Mouse (Mus musculus): Measurements from ENCODE around the gene Prkg1.

The Prkg1 gene

GRCm38 (mm10) chr19:31170985-31171384, 593.8 kb downstream of the Prkg1 start:
- DNase-seq (ENCODE audit: low read depth, low spot score): no peak

GRCm38 (mm10) chr19:31158944-31159460, 605.8 kb downstream of the Prkg1 start:
- DNase-seq (ENCODE audit: low read depth, low spot score): no peak

DNA sequence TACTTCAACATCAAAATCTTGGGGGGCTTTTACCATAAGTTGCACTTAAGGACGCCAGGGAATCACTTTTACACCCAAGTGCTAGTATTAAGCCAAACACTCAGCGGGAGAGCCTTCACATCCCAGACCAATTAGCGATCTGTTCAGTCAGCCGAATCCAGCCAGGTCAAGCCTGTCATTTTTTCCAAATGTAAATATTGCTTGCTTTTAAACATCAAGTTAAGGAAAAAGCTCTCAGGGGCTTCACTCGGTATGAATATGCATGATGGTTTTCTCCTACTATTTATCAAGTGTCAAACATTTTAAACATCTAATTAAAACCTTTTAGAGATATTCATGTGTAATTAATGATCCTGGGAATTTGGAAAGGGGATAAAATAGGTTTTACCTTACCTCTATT, 611.4 kb downstream of the Prkg1 start:
- no peak for DNase-seq (ENCODE audit: low read depth, low spot score)

DNA sequence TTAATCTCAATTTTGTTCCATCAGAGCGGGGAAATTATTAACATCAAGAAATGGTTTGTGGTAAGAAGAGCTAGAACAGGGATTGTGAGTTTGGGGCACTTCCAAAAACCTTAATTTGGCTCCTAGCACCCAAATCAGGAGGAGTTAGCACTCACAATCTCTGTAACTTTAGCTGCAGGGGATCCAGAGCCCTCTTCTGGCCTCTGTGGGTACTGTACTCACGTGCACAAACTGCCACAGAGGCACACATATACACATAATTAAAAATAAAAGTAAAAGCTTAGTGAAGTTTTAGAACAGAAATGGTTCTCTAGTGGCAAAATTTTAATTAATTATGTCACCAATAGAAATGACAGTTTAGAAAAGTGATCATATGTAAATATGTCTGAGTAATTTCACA, 614.9 kb downstream of the Prkg1 start:
- no peak for DNase-seq (ENCODE audit: low read depth, low spot score)

DNA sequence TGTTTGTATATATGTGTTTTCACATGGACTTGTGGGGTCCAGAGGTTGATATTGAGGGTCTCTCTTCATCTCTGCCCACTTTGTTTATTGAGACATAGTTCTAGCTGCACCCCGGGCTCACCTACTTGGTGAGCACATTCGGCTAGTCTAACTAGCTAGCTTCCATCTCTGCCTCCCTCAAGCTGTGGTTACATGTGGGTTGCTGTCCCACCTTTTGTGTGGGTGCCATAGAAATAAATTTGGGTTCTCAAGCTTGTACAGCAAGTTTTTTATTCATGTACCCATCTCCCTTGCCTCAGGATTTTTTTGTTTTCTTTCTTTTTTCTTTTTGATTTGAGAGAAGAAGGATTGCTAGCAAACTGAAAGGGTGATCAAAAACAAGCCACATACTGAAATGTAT, 617.4 kb downstream of the Prkg1 start:
- no peak for DNase-seq (ENCODE audit: low read depth, low spot score)

GRCm38 (mm10) chr19:31146156-31146555, 618.7 kb downstream of the Prkg1 start:
- DNase-seq (ENCODE audit: low read depth, low spot score): no peak

DNA sequence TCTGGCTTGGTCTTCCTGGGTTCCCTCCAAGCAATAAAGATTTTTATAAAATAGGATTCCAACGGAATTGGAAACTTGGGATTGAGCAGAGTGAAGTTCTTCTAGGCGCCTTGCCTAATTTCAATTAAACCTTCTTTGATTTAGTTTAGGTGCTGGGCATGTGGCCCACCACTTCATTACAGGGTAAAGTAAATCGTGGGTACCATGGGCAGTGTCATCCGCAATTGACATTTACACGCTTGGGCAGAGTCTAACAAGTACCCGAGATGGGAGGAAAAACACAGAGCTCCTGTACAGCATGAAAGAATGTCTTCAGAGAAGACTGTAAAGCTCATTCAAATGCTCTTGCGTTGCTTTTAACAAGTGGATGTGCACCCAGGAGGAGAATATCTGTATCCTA, 622.9 kb downstream of the Prkg1 start:
- no peak for DNase-seq (ENCODE audit: low read depth, low spot score)

DNA sequence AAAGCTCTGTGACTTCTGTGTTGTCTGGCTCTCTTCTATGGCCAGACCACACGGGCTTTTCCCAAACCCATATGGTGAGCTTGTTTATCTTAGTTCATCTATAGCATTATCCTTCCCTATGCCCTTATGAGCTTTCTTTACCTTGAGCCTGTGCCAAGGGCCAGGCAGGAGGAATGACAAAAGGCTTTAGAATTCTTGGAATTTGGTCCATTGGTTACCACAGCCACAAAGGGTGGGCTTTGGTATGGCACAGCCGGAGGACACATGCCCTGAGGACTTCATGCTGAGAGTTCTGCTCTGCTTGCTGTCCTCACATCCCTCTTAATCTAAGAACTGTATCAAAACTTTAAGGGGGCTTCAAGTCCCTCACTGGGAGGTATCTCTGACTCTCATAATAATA, 628.5 kb downstream of the Prkg1 start:
- DNase-seq (ENCODE audit: low read depth, low spot score): no peak

DNA sequence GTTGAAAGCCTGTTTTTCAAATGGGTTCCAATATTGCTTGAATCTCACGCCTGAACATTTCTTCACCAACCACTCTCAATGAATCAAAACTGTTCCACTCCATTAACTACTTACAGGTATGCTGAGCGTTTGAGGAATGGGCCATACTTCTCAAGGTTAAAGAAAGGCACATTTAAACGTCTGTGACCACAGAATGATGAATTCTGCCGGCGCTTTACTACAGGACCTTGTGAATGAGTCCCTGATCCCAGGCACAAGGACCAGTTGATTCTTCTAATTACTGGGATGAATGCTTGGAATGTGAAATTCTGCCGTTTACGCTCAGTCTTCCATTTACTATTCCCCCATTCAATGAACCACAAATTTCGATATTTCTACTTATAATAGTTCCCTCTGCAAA, 632.2 kb downstream of the Prkg1 start:
- no peak for DNase-seq (ENCODE audit: low read depth, low spot score)

- no peak for DNase-seq (ENCODE audit: low read depth, low spot score)
Observed at GRCm38 (mm10) chr19:31124628-31125027, 640.2 kb downstream of the Prkg1 start.

DNA sequence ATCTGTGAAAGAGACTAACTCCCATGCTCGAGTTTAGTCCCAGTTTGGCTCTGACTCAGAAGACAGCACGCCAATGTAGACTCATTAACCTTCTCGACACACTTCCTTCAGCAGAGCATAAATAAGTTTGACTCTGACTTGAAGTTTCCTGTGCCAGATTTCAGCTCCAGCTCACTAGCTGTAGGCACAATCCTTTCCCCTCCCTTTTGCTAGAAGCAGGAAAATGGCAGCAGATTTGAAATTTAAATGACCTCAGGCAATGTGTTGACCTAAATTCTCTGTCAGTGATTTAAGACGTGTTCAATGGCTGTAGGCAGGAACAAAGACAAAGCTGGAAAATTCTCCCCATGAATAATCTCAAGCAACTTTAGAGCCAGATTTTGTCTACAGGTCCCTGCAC, 650.1 kb downstream of the Prkg1 start:
- DNase-seq (ENCODE audit: low read depth, low spot score): no peak

DNA sequence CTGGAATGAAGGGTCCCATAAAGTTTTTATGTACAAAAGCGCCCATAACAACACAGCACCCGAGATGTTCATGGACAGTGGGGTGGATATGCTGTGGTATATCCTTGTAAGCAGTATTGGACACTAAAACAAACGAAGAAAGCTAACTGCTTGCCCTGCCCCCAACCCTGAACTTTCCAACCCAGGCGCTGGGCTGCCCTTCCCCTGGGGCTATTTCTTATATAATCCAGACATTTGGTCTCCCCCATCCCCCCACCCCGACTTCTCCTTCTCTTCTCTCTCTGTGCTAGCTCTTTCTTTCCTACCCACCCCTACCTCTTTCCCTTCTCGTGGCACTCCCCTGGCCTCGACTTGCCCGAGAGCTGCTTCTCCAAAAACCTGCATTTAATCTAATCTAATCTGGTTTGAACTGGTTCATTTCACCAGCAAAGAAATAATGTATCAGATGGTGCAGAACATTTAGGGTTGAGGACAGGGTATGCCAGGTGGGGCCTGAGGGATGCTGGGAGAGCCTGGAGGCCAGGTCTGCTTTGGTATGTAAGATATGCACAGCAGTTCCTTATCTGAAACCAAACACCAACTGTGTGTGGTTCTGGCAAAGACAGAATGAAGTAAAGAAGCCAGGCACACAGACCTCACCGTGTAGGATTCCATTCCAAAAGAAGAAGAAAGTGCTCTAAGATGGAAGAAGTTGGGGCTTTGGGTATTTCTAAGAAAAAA, 657.8 kb downstream of the Prkg1 start:
- DNase-seq (ENCODE audit: low read depth, low spot score): no peak

- no peak for DNase-seq (ENCODE audit: low read depth, low spot score)
Observed at GRCm38 (mm10) chr19:31106036-31106435, 658.8 kb downstream of the Prkg1 start.

DNA sequence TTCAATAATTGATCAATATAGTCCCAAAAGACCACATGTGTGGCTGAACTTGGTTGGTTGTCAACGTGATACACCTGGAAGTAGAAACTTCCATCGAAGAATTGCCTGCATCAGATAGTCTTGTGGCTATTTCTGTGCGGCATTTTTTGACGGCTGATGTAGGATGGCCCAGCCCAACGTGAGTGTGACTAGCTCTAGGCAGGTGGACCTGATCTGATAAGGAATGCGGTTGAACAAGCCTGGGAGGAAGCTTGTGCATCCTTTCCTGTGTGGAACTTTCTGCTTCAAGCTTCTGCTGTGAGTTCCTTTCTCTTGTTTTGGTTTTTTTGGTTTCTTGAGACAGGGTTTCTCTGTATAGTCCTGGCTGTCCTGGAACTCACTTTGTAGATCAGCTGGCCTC, 660.1 kb downstream of the Prkg1 start:
- no peak for DNase-seq (ENCODE audit: low read depth, low spot score)

- no peak for DNase-seq (ENCODE audit: low read depth, low spot score)
Observed at GRCm38 (mm10) chr19:31099369-31099768, 665.5 kb downstream of the Prkg1 start.

GRCm38 (mm10) chr19:31097857-31098256, 667.0 kb downstream of the Prkg1 start:
- DNase-seq (ENCODE audit: low read depth, low spot score): no peak

DNA sequence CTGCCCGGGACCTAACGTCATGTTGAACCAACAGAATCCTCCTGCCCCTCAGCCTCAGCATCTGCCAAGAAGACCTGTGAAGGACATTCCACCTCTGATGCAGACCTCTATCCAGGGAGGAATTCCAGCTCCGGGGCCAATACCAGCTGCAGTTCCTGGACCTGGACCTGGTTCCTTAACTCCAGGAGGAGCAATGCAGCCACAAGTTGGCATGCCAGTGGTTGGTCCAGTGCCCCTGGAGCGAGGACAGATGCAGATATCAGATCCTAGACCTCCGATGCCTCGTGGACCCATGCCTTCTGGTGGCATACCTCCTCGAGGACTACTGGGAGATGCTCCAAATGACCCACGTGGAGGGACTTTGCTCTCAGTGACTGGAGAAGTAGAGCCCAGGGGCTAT, 681.1 kb downstream of the Prkg1 start:
- DNase-seq (ENCODE audit: low read depth, low spot score): no peak

GRCm38 (mm10) chr19:31082662-31083429, 682.0 kb downstream of the Prkg1 start, which contains the start of gene Cstf2t:
Gene Cstf2t, plus strand, starts transcription at chr19:31082837.
- DNase-seq (ENCODE audit: low read depth, low spot score): peak; percentile 99

GRCm38 (mm10) chr19:31082226-31082625, 682.6 kb downstream of the Prkg1 start:
- no peak for DNase-seq (ENCODE audit: low read depth, low spot score)

- DNase-seq (ENCODE audit: low read depth, low spot score): no peak
Observed at GRCm38 (mm10) chr19:31078241-31078640, 686.6 kb downstream of the Prkg1 start.

DNA sequence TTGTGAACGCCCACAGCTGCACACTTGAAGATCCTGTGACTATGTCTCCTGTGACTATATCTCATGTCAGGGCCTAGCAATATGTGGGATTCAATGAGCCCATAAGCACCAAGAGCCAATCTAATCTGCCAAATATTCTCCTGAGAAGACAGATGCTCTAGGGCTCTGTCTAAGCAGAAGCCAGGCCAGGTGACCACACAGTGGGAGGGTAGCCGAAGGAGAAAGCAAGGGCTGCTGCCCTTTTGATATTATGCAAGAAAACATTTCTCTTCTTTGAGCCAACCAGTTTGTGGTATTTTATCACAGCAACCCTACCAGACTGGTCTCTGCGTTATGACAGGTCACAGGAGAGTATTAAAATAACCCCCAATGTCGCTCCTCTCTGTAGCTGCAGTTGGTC, 688.7 kb downstream of the Prkg1 start:
- DNase-seq (ENCODE audit: low read depth, low spot score): no peak

- no peak for DNase-seq (ENCODE audit: low read depth, low spot score)
Observed at GRCm38 (mm10) chr19:31074717-31075063, 690.1 kb downstream of the Prkg1 start.
